Mouse (Mus musculus) left cerebral cortex, adult 11 months (tissue): Measurements from ENCODE around the gene Timm29.
"Not testable (repeated sequence)": the region's sequence is repeated elsewhere in the genome, so short reads cannot be mapped to it uniquely, and the experiment has no call there.

Experiments used
- DNase-seq: peaks from one replicate; pipeline ENCODE4 v3.0.0; 2022; ENCODE audit warnings: low spot score

Gene Timm29

GRCm38 (mm10) chr9:21578226-21578625 lies 14.3 kb upstream of the Timm29 start:
- DNase-seq, result no peak

GRCm38 (mm10) chr9:21585401-21585800 lies 7.1 kb upstream of the Timm29 start:
- no peak for DNase-seq

- no peak for DNase-seq
Measured at GRCm38 (mm10) chr9:21587678-21588349, 4.7 kb upstream of the Timm29 start.

GRCm38 (mm10) chr9:21588350-21588749 lies 4.2 kb upstream of the Timm29 start:
- DNase-seq, result no peak

GRCm38 (mm10) chr9:21589538-21589937 lies 3.0 kb upstream of the Timm29 start:
- no peak for DNase-seq

- no peak for DNase-seq
Measured at GRCm38 (mm10) chr9:21591127-21591830, 1.2 kb upstream of the Timm29 start.

- no peak for DNase-seq
Measured at GRCm38 (mm10) chr9:21591831-21592702, 455 bp upstream of the Timm29 start.

GRCm38 (mm10) chr9:21593122-21593721 lies 700 bp downstream of the Timm29 start:
- DNase-seq, result no peak

- DNase-seq, result not testable (repeated sequence)
Measured at GRCm38 (mm10) chr9:21594350-21594749, 1.8 kb downstream of the Timm29 start.

GRCm38 (mm10) chr9:21594838-21595237 lies 2.3 kb downstream of the Timm29 start:
- no peak for DNase-seq

GRCm38 (mm10) chr9:21598198-21598597 lies 5.7 kb downstream of the Timm29 start:
- DNase-seq, result no peak

GRCm38 (mm10) chr9:21600186-21600585 lies 7.7 kb downstream of the Timm29 start:
- no peak for DNase-seq

GRCm38 (mm10) chr9:21601073-21601472 lies 8.6 kb downstream of the Timm29 start:
- DNase-seq, result no peak

GRCm38 (mm10) chr9:21601722-21602399 lies 9.3 kb downstream of the Timm29 start:
- DNase-seq, result no peak

- no peak for DNase-seq
Measured at GRCm38 (mm10) chr9:21604119-21604518, 11.6 kb downstream of the Timm29 start.

GRCm38 (mm10) chr9:21605865-21606264 lies 13.3 kb downstream of the Timm29 start:
- no peak for DNase-seq

GRCm38 (mm10) chr9:21606648-21607047 lies 14.1 kb downstream of the Timm29 start:
- no peak for DNase-seq

GRCm38 (mm10) chr9:21609861-21610260 lies 17.3 kb downstream of the Timm29 start:
- no peak for DNase-seq

GRCm38 (mm10) chr9:21614864-21615616 lies 22.5 kb downstream of the Timm29 start:
- DNase-seq, result no peak

GRCm38 (mm10) chr9:21615617-21616231 lies 23.2 kb downstream of the Timm29 start, which contains the start of gene Smarca4:
TSS of gene Smarca4 (plus strand) at chr9:21616169.
- DNase-seq, result peak; percentile 99
